Mouse (Mus musculus) adrenal gland, adult (tissue): ENCODE results near the gene Fbxo47.
A peak's percentile ranks its signal among the peaks of the same experiment; 100 is the strongest.

ENCODE experiments used
- DNase-seq, 2 experiments: peaks; one replicate each; pipeline ENCODE4 v3.0.0; 2022 to 2023; ENCODE audit warnings: low spot score in 1 of 2; ENCODE audit not compliant: inconsistent age in 2 of 2

Gene Fbxo47

DNA sequence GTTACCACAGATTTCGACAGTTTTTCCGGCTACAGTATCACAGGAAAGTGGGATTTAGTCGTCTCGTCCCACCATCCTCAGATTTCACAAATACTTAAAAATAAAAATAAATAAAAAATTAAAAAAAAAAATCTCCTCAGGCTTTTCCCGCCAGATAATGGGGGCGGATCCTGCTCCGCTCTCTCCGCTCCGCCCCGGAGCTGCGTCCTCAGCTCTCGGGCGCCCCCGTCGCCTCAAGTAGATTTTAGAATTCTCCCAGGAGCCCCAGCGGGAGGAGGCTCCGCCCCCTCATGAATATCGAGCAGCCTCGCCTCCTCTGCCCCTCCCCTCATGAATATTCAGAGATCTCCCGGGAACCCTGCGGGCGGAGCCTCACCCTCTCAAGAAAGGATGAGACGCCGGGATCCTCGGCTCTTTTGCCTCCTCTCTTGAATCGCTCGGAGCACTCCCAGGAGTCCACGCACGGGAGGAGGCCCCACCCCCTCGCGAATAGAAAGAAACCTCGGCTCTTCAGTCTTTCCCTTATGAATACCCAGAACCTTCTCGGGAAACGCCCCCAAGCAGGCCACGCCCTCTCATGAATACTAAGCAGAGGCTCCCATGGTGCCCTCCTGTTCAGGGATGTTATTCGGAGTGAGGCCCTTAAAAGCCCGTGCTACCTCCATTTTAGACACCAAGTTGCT lies at the start of gene Fbxo47:
Gene Fbxo47, minus strand, starts transcription at position 237 of the 683 bp plus-strand sequence.
- peak; percentile 98 to 99 for DNase-seq

GRCm38 (mm10) chr11:97933553-97933952 lies 49.6 kb upstream of the Fbxo47 start:
- DNase-seq, result peak; percentile 68 to 78

GRCm38 (mm10) chr11:97928905-97929304 lies 45.0 kb upstream of the Fbxo47 start:
- no peak for DNase-seq

GRCm38 (mm10) chr11:97924217-97924616 lies 40.3 kb upstream of the Fbxo47 start:
- peak in 1 of 2 experiments; percentile 33 for DNase-seq

DNA sequence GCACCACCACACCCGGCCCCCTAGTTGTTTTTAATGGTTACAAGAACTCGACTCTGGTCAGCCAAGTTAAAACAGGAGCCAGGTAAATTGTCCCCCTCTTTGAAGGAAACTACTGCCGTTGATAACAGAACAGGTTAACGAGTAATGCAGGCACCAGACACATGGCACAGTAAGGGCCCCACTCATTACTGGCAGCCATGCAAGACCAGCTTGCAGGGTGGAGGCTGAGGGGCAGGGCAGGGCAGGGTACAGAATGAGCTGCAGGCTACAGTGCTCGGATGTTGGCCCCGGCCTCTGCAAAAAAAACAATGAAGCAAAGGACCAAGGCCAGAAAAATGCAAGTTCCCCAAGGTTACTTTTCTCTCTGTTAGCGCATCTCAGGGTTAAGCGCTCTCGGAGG lies 39.7 kb upstream of the Fbxo47 start:
- peak; percentile 45 to 62 for DNase-seq

- no peak for DNase-seq
Measured at GRCm38 (mm10) chr11:97915974-97916503, 32.1 kb upstream of the Fbxo47 start.

GRCm38 (mm10) chr11:97915471-97915870 lies 31.5 kb upstream of the Fbxo47 start:
- no peak for DNase-seq

- no peak for DNase-seq
Measured at GRCm38 (mm10) chr11:97913111-97913510, 29.2 kb upstream of the Fbxo47 start.

- DNase-seq, result no peak
Measured at GRCm38 (mm10) chr11:97908634-97909348, 24.8 kb upstream of the Fbxo47 start.

DNA sequence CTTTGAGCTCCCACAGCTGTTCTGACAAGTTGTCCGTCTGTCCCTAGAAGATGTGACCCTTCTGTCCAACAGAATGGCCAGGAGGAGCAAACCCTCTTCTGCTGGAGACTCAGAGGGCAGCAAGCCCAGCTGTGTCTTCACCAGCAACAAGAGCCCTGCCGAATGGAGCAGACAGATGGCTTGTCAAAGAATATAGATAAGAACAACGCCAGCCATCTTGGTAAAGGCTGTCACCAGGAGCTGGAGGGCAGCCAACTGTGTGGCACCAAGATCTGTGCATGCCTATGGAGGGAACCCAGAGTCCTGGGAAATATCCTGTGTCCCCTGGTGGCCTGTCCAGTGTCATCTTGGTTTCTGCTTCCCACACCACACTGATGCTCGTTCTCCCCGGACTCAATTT lies 24.0 kb upstream of the Fbxo47 start:
- DNase-seq, result no peak

DNA sequence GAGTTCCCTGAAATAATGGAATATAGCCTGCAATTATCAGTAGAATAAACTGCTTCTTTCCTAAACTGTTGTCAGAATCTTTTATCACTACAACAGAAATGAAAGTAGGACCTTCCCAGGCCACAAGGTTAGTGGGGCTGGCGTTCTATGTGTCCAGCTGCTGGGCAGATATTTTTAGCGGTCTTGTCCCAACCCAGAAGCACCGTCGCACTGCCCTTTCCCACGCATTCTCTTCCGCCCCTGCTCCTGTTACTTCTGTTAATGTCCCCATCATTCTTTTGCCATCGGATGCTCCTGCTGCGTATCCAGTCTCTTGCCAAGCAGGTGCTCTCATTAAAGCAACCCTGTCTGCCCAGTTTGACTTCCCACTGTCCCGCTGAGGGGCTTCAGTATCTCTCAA lies 23.0 kb upstream of the Fbxo47 start:
- DNase-seq, result no peak

DNA sequence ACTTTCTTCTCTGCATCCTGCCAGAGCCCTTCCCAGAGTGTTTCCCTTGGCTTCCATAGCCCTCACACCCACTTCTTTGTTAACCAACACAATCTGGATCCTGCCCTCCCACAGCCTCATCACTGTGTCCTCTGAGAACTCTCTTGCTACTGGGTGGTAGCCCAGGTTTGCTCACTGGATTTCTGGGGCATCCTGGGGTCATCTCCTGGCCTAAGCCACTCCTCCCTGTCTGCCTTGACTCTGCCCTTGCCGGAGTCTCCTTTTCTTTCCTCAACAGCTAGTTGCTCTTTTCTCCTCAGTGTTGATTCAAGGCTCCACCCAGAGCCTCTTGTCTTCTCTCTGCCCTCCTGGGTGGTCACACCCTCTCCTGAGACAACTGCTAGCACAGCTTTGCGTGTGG lies 22.0 kb upstream of the Fbxo47 start:
- no peak for DNase-seq

GRCm38 (mm10) chr11:97905540-97905939 lies 21.6 kb upstream of the Fbxo47 start:
- no peak for DNase-seq

GRCm38 (mm10) chr11:97904801-97905200 lies 20.8 kb upstream of the Fbxo47 start:
- no peak for DNase-seq

DNA sequence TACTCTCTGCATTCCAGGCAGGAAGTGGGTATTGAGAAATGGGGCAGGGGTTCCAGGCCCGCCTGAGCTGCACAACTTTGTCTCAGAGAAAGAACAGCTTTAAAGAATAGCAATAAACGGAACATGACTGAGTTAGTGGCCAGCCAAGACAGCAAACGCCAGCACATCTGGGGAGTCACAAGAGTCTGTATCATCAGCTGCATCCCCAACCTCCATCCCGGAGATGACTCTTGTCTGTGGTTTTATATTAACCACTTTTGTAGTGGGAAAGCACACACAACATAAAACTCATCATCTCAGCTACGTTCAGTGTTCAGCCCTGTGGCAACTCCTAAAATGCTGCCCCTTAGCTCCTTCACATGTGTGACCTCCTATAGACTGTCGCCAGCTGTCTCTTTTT lies 17.9 kb upstream of the Fbxo47 start:
- no peak for DNase-seq

DNA sequence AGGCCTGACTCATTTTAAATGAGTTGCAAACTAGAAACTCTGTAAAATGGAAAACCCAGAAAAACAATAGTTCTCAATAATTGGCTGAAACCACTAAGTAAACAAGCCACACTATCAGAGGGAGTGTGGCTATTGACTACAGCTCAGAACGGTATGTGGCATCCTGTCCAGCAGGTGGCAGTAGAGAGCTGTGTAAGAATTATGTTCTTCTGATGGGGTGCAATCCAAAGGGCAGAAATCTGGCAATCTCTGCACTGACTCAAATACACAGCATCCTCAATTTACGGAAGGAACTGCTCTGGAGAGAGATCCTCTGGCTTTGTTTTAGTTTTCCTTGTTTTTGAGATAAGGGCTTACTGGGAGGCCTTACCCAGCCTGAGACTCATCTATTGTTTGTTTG lies 15.9 kb upstream of the Fbxo47 start:
- peak; percentile 88 to 97 for DNase-seq

- DNase-seq, result no peak
Measured at GRCm38 (mm10) chr11:97897568-97898185, 13.7 kb upstream of the Fbxo47 start.

DNA sequence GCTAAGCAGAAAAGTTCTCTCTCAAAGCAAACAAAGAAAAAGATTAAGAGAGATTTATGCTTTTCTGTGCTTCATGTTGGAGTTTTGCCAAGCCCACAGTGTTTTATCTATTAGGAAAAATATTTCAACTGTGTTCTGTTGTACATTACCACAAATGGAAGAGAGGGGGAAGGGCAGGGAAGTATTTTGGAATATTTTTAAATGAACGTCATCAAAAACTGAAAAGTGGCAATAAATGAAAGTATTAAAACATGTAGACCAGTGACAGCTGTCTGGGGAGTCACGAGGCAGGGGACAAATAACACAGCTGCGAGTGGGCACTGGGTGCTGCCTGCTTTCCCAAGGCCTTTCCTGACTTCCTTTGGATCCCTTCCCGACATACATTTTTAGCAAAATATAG lies 12.7 kb upstream of the Fbxo47 start:
- no peak for DNase-seq

GRCm38 (mm10) chr11:97891821-97892220 lies 7.9 kb upstream of the Fbxo47 start:
- DNase-seq, result no peak

DNA sequence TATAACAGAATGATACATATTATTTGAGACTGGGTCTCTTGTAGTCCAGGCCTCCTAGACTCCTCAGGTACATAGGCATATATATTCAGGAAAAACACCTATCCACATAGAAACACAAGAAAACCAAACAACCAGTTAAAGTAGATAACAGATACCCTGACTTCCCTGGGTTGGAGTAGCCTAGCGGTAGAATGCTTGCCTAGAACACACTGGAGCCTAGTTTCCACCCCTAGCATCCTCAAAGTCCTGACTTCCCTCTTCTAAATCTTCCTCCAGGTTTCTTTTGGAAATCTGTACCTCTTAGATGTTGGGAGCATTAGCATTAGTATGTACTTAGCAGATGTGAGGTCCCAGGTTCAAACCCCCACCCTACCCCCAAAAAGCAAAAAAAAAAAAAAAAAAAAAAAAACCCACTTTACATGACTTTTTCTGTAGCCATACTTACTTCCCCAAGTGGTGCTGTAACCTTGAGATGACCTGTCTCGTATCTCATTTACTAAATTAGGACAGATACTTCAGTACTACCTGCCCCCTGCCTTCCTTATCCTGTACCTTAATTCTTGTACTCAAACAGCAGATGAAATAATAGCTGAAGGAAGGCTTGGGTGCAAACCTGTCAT lies 1.5 kb upstream of the Fbxo47 start:
- DNase-seq, result no peak

GRCm38 (mm10) chr11:97884601-97885185 lies 739 bp upstream of the Fbxo47 start:
- no peak for DNase-seq
